Mouse (Mus musculus): ENCODE results near the gene Ddx1. TPM values are rescaled to one million over a fixed set of nuclear protein-coding genes. Genes with fewer than 3 reads are reported as not detected.

Ddx1 gene
- polyA plus RNA-seq, 1 experiment = 50.2 TPM

GRCm38 (mm10) chr12:13211746-13212482 is 37.1 kb downstream of the Ddx1 start:
- Histone ChIP-seq H3K4me1 (ENCODE audit: control insufficient read depth, insufficient read depth, insufficient read length, low read length) (peaks cover 3% of the 10 kb centered on the region; the same call in 1 of the 2 replicates), H3K27ac (replicated peaks; ENCODE audit: low read depth, low read length) (no peak overlapping the region), H3K4me3 (ENCODE audit: insufficient read depth, low read depth, low read length) (no peak overlapping the region)

GRCm38 (mm10) chr12:13209692-13210377 is 39.2 kb downstream of the Ddx1 start:
- Histone ChIP-seq H3K27ac (replicated peaks; ENCODE audit: low read depth, low read length) (no peak overlapping the region), H3K4me1 (ENCODE audit: control insufficient read depth, insufficient read depth, insufficient read length, low read length) (peaks cover 3% of the 10 kb centered on the region; the same call in 1 of the 2 replicates), H3K4me3 (ENCODE audit: insufficient read depth, low read depth, low read length) (no peak overlapping the region)

DNA sequence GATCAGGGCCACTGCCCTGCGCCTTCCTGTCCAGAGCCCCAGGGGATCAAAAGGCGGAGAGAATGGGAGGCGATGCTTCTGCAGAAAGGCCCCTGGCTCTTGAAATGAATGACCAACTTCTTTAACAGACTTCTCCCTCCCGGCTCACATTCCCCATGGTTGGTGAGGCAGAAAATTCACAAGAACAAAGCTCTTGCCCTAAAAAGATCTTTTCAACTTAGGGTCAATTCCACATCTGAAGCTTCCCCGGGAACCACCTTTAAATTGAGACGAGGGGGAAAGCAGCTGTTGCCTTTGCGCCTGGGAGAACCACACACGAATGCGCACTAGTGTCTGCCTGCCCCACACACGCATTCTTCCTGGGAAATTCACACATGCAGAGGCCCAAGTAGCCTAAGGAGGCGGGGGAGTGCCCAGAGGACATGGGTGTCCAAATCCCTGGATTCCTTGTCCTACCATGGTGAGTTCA is 40.0 kb downstream of the Ddx1 start:
- H3K27ac ChIP-seq (replicated peaks; ENCODE audit: low read depth, low read length) = no peak overlapping the region
- no peak overlapping the region for H3K4me3 ChIP-seq (ENCODE audit: insufficient read depth, low read depth, low read length)
- peaks cover 3% of the 10 kb centered on the region; the same call in 1 of the 2 replicates for H3K4me1 ChIP-seq (ENCODE audit: control insufficient read depth, insufficient read depth, insufficient read length, low read length)

DNA sequence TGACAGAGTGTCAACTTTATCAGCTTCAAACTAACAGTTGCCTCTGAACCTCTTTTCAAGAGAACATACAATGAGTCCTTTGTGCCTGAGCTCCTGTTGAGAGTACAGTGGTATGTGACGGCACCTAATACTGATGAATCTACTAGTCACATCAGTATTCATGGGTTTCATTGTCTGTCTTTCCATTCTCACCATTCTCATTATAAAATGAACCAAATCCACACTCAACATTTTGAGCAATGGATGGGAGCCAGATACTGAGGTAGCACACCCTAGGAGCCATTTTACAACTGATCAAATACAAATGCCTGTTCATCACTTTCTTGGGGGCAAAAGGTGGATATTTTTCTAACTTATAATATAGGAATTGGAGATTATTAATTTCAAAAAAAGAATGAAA is 40.5 kb downstream of the Ddx1 start:
- Histone ChIP-seq H3K27ac (replicated peaks; ENCODE audit: low read depth, low read length) (no peak overlapping the region), H3K4me3 (ENCODE audit: insufficient read depth, low read depth, low read length) (no peak overlapping the region), H3K4me1 (ENCODE audit: control insufficient read depth, insufficient read depth, insufficient read length, low read length) (peaks cover 3% of the 10 kb centered on the region; the same call in 1 of the 2 replicates)

DNA sequence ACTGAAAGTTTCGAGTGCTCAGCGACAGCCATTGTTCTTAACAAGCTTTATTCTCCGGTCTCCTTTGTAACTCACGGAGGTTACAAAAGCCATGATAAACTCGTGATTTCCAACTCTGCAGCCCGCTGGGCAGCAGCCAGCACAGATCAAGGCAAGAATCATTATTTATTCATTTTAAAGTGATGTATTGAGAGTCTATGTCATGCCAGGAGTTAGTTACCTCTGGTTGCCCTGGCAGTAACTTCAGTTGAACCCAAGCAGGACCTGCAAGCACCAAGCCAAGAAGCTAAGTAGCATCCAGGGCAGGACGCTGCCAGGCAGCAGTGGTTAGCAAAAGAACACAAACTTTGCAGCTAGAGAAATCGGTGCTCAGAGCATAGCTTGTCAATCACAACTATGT is 41.9 kb downstream of the Ddx1 start:
- peaks cover under 1% of the 10 kb centered on the region; the same call in 1 of the 2 replicates for H3K4me1 ChIP-seq (ENCODE audit: control insufficient read depth, insufficient read depth, insufficient read length, low read length)
- H3K4me3 ChIP-seq (ENCODE audit: insufficient read depth, low read depth, low read length) = no peak overlapping the region
- no peak overlapping the region for H3K27ac ChIP-seq (replicated peaks; ENCODE audit: low read depth, low read length)

DNA sequence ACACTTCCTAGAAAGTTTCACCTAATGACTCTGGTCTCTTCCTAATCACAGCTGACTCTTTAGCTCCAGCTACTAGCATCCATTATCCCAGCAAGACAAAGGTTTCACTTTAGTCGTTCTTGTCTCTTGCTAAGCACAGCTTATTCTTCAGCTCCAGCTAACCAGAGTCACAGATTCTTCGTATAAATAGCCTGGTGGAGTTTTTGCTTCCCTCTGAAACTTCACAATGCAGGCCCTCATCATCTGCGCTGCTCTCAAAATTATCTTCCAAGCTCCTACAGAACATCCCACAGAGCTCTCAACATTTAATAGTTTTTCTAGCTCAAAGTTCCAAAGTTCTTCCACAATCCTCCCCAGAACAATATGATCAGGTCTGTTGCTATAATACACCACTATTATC is 43.3 kb downstream of the Ddx1 start:
- no peaks in the 10 kb centered on the region; the same call in 1 of the 2 replicates for H3K4me1 ChIP-seq (ENCODE audit: control insufficient read depth, insufficient read depth, insufficient read length, low read length)
- H3K4me3 ChIP-seq (ENCODE audit: insufficient read depth, low read depth, low read length) = no peak overlapping the region
- no peak overlapping the region for H3K27ac ChIP-seq (replicated peaks; ENCODE audit: low read depth, low read length)

DNA sequence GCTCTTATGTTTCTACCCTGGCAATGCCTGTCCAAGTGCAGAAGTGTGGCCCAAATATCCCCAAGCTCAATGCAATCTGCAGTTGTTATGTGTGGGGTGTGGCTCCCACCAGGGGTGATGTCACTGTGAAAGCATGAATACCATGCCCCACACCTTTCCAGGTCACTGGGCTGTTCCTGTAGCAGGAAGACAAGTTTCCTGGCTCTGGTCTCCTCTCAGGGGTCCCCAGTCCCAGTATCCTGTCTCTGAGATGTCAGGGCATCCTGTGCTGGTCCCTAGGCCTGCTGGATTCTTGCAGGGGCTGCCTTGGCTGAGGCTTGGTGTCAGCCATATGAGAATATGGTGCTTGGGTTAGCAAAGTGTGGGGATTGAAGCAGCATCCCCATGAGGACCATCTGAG is 46.7 kb downstream of the Ddx1 start:
- Histone ChIP-seq H3K4me3 (ENCODE audit: insufficient read depth, low read depth, low read length) (no peak overlapping the region), H3K4me1 (ENCODE audit: control insufficient read depth, insufficient read depth, insufficient read length, low read length) (no peaks in the 10 kb centered on the region), H3K27ac (replicated peaks; ENCODE audit: low read depth, low read length) (no peak overlapping the region)

DNA sequence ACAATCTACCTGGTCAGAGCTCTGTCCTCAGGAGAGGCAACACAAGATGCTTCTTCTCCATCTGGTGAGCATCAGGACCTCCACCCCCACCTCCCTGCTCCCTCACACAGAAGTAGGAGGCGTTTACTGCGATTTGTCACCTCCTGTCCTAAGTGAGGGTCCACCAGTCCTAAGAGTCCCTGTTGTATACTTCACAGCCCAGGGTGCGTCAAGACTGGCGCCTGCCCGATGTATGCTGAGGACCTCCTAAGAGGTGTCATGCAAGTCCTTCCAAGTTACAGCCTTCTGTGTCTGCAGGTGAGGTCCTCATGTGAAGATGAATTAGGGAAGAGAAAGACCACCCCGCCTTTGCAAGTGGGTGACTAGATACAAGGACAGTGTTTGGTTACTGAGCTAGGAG is 48.4 kb downstream of the Ddx1 start:
- Histone ChIP-seq H3K4me1 (ENCODE audit: control insufficient read depth, insufficient read depth, insufficient read length, low read length) (no peaks in the 10 kb centered on the region), H3K4me3 (ENCODE audit: insufficient read depth, low read depth, low read length) (no peak overlapping the region), H3K27ac (replicated peaks; ENCODE audit: low read depth, low read length) (no peak overlapping the region)

DNA sequence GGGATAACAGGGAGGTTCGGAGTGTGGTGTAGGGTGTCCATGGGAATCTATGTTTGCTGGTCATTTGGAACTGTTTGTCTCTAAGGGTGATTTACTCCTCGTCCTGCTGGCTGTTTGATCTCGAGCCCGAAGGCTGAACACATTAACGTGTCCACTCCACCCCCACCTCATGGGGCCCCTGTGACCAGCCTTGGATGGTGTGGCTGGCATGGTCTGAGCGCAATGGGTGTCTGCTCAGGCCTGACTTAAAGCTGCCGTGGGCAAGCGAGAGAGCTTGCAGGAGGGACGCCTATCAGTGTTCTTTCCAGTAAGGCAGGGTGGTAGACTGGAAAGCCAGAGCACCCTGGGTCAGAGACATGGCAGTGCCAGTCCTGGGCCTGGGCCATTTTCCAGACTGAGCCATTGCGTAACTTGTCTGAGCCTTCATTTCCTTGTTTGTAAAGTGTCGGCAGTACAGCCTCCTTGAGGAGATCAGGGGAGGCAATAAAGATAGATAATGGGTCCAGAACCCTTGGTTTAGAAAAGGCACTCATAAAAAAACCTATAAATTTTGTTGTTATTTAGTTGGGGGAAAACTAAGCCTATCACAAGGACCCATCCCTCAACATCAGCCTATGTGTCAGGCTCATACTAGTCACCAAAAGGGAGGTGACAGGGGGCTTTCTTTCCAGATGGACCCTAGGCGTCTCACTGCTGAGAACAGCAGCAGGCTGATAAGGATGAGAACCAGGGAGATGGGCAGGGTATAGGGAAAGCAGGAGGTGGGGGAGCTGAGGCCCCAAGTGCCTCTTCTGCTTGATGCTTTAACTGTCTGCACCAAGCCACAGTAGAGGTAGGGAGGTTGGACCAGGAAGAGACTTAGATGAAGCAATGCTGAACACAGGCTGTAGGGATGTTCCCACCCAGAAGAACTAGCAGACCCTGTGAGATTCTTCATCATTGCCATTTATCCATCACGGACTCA is 49.4 kb downstream of the Ddx1 start:
- Histone ChIP-seq H3K4me3 (ENCODE audit: insufficient read depth, low read depth, low read length) (no peak overlapping the region), H3K27ac (replicated peaks; ENCODE audit: low read depth, low read length) (no peak overlapping the region), H3K4me1 (ENCODE audit: control insufficient read depth, insufficient read depth, insufficient read length, low read length) (no peaks in the 10 kb centered on the region)

DNA sequence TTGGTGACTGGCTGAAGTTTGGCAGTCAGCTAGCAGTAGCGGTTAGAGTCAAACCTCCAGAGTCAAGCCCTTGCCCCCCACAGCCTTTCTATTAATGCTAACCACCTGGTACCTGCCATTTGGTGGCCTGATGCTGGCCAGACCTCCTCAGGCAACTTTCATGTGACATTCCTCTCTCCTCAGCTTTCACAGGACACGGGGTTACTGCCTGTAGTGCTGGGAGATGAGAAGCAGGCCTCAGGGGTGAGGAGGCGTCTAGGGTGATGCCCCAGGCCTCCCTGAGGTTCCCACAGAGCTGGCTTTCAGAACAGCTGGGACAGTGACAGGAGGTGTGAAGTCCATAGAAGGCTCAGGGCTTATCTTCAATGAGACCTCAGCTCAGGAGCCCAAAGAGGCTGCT is 50.9 kb downstream of the Ddx1 start:
- Histone ChIP-seq H3K27ac (replicated peaks; ENCODE audit: low read depth, low read length) (no peak overlapping the region), H3K4me3 (ENCODE audit: insufficient read depth, low read depth, low read length) (no peak overlapping the region), H3K4me1 (ENCODE audit: control insufficient read depth, insufficient read depth, insufficient read length, low read length) (no peaks in the 10 kb centered on the region)

DNA sequence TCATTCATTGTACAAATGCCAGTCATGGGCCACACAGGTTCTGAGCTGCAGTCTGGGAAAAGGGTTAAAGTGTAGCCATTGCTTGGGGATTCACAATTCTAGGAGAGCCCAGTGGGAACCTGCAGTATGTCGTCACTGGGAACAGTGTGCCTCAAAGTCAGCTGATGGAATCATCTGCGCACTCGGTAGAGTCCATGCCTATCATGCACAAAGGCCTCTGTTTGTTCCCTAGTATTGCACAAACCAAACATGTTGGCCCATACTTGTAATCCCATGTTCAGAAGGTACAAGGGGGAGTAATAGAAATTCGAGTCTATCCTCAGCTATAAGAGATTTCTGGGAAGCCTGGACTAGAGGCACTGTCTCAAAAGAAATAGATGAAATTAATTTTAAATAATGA is 52.9 kb downstream of the Ddx1 start:
- Histone ChIP-seq H3K4me3 (ENCODE audit: insufficient read depth, low read depth, low read length) (no peak overlapping the region), H3K4me1 (ENCODE audit: control insufficient read depth, insufficient read depth, insufficient read length, low read length) (no peaks in the 10 kb centered on the region), H3K27ac (replicated peaks; ENCODE audit: low read depth, low read length) (no peak overlapping the region)

DNA sequence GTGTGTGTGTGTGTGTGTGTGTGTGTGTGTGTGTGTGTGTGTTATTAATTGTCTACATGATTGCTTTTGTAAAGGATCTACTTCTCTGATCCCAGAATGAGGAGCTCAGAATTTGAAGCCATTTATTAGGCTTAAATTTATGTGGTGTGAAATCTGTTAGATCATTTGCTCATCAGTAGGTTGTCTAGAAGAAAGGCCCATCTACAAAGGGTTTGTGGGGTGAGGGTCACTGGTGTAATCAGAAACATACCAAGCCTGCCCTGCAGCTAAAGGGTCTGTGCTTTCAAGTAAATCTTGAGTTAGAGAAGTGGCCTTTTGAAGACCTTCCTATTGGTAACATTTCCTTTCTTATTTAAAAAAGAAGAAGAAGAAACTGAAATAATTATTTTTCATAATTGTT is 53.5 kb downstream of the Ddx1 start:
- Histone ChIP-seq H3K4me3 (ENCODE audit: insufficient read depth, low read depth, low read length) (no peak overlapping the region), H3K4me1 (ENCODE audit: control insufficient read depth, insufficient read depth, insufficient read length, low read length) (no peaks in the 10 kb centered on the region), H3K27ac (replicated peaks; ENCODE audit: low read depth, low read length) (no peak overlapping the region)

DNA sequence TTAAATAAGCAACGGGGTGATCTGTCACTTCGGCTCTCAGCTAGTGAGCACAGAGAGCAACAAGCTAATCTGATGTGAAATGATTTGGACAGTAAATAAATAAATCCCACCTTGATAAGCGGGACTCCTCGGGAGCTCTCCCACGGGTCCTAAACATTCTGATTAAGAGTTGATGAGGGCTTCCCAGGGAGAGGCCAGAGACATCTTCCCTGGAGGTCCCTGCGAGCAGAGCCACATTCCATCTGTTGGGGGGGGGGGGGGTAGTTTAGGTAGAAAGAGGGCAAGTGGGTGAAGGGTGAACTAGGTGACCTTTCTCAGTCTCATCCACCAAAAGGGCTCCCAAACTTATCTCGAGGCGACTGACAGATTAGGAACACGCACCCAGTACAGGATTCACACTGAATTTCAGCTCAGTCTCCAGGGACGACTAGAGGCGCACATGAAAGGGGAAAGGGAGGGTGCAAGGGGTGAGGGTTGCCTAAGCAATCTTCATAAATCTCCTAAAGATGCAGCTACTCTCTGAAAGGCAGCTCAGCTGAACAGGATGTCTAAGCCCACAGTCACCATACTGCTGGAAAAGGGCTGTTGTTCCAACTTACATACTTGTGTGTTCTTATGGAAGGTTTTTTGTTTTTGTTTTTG is 60.8 kb downstream of the Ddx1 start:
- H3K4me1 ChIP-seq (ENCODE audit: control insufficient read depth, insufficient read depth, insufficient read length, low read length) = peaks cover 8% of the 10 kb centered on the region; the same call in 1 of the 2 replicates
- H3K4me3 ChIP-seq (ENCODE audit: insufficient read depth, low read depth, low read length) = no peak overlapping the region
- no peak overlapping the region for H3K27ac ChIP-seq (replicated peaks; ENCODE audit: low read depth, low read length)

- Histone ChIP-seq H3K4me1 (ENCODE audit: control insufficient read depth, insufficient read depth, insufficient read length, low read length) (peaks cover 17% of the 10 kb centered on the region; the same call in 1 of the 2 replicates), H3K27ac (replicated peaks; ENCODE audit: low read depth, low read length) (no peak overlapping the region), H3K4me3 (ENCODE audit: insufficient read depth, low read depth, low read length) (no peak overlapping the region)
Observed at GRCm38 (mm10) chr12:13186209-13186608, 62.8 kb downstream of the Ddx1 start.

Data from brown adipose tissue, adult 24 weeks (tissue).